Comparison of ENCODE assay signal across 8 mouse cellular contexts in the genomic region with DNA sequence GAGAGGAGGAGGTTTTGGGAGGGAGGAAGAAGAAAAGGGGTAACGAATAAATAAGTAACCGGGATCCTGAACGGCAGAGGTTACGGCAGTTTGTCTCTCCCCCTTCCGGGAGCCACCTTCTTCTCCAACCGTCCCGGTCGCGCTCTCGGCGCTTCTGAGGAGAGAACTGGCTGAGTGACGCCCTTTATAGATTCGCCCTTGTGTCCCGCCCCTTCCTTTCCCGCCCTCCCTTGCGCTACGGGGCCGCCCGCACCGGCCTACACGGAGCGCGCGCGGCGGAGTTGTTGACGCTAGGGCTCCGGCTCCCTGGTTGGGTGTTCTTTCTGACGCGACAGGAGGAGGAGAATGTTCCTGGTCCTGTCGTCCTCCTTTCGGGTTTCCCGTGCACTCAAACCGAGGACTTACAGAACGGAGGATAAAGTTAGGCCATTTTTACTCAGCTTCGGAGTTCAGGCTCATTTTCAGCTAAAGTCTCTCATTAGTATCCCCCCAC. TPM values are rescaled to one million over a fixed set of nuclear protein-coding genes. Genes with fewer than 3 reads are reported as not detected.
DNase-seq lines count a peak whose midpoint lies in the region; ATAC-seq and TF ChIP-seq lines count a peak whose summit lies in the region.

A gene (minus strand): TSS at position 160 of the 493 bp plus-strand sequence.

- H3K4me3 ChIP-seq in cortical plate, adult 2 months (ENCODE audit: insufficient read depth, low read length): peak within 1 kb of the TSS; percentile 41

- peak within 1 kb of the TSS; percentile 82 for H3K27ac ChIP-seq in cortical plate, adult 2 months (ENCODE audit: insufficient read depth, low read length)

- no peak for TF ChIP-seq CTCF in cortical plate, adult 2 months (IDR thresholded peaks at IDR 0.05; ENCODE audit: extremely low read depth, insufficient read depth, low read length)

- 0 out of 2 replicates have a peak, but pooled peaks cover 1% of the 10 kb centered on the region for H3K4me1 ChIP-seq in cortical plate, adult 2 months (ENCODE audit: control insufficient read depth, insufficient read depth, low read length)

- TF ChIP-seq POLR2A in cortical plate, adult 2 months (IDR thresholded peaks at IDR 0.05; ENCODE audit: extremely low read depth, insufficient read depth, low read length): peak; percentile 100

- peak; percentile 98 for DNase-seq in gastrocnemius, postnatal 10 days
- peak; percentile 99 for DNase-seq in induced T-regulatory cell, adult 2 months (ENCODE audit: low read depth)
- DNase-seq in left cerebral cortex, adult 9 months (ENCODE audit: low spot score in 2 of 2): peak; percentile 93 to 98
- peak; percentile 96 for DNase-seq in right cerebral cortex, postnatal 14 days
- peak; percentile 94 to 97 for DNase-seq in urinary bladder, postnatal 36 days (ENCODE audit: low spot score in 2 of 2)

- peak; percentile 63 for ATAC-seq in activated CD4-positive, CD25-positive, alpha-beta regulatory T cell, adult 4 months
- ATAC-seq in megakaryocyte progenitor cell, adult 5-6 weeks (replicated peaks; ENCODE audit: poor library complexity): peak; percentile 72

RNA-seq across cellular contexts. Expression of the gene that starts here (rescaled TPM):
- 10 to 100 TPM; 24.0 to 28.8 TPM for polyA plus RNA-seq in activated CD4-positive, CD25-positive, alpha-beta regulatory T cell, adult 4 months (2017; shearing (Covaris generic))
- polyA plus RNA-seq in cortical plate, adult 2 months (2012; rRNA removed): 21.7 and 23.2 TPM in 2 replicates
- 10 to 100 TPM; 45.9 to 49.4 TPM for total RNA-seq in gastrocnemius, postnatal 10 days (2021)
- 140 and 147 TPM in 2 replicates for total RNA-seq in megakaryocyte progenitor cell, adult 5-6 weeks (2015)
- 21.0 and 34.4 TPM in 2 replicates for total RNA-seq in megakaryocyte progenitor cell, adult 5-6 weeks (2017)

Comparison
In these comparisons a context has a peak if more than half of its experiments do, and no peak if none do; other contexts are left out.
1. Peak in every context shown above with its lines: DNase-seq, ATAC-seq, H3K4me3 ChIP-seq and H3K27ac ChIP-seq.